Mouse (Mus musculus): Measurements from ENCODE around the gene Snx10.

DNA sequence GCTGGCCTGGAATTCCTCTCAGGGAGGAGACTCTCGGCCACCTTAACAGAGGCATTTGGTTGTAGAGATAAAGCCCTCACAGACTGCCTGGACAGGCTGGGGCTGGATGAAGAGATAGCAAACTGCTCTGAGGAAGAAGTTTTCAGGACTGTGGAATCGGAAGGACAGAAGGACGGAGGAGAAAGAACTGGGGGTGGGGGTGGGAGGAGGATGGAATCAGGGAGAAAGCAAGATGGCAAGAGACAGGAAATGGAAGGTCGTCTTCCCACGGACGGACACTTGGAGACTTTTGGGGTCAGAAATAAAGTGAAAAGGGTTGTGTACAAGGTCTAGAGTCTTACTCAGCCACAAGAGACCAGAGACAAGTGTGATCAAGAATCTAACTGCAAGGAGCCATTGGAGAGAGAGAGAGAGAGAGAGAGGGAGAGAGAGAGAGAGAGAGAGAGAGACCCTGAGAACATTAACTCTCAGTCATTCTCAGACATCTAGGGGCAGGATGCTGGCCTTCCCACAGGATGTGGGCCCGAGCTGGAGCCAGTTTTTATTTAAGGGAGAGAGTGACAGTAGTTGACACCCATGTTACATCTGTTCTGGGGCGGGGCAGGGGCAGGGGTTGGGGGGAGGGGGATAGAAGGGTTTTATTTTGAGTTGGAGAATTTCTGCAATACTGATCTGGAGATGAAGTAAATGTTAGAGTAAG, 110.1 kb downstream of the Snx10 start:
- TF ChIP-seq CTCF (IDR thresholded peaks at IDR 0.05; ENCODE audit: extremely low read depth, insufficient read length, insufficient replicate concordance, low read depth, low read length) (no peak), POLR2A (IDR thresholded peaks at IDR 0.05; ENCODE audit: low read depth, low read length) (no peak)
